Mouse (Mus musculus) myocyte (in vitro differentiated cells): Measurements from ENCODE around the gene Nup54. TPM values are rescaled to one million over a fixed set of nuclear protein-coding genes. Genes with fewer than 3 reads are reported as not detected.
A peak's percentile ranks its signal among the peaks of the same experiment; 100 is the strongest.

Source experiments
- H3K27me3 ChIP-seq: one replicate; pipeline ENCODE4 v1.6.1; 2011; ENCODE audit not compliant: control insufficient read depth, insufficient read depth, insufficient read length
- H3K36me3 ChIP-seq: one replicate; pipeline ENCODE4 v1.6.1; 2011; ENCODE audit not compliant: control insufficient read depth, insufficient read depth
- H3K4me2 ChIP-seq: one replicate; pipeline ENCODE4 v1.6.1; 2011; ENCODE audit warnings: low read depth, control low read depth
- H3K4me3 ChIP-seq: one replicate; pipeline ENCODE4 v1.5.1; 2011; ENCODE audit warnings: mild to moderate bottlenecking, control low read depth, moderate library complexity
- H3K79me2 ChIP-seq: one replicate; pipeline ENCODE4 v1.6.1; 2011; ENCODE audit not compliant: control insufficient read depth, insufficient read depth
- H3ac ChIP-seq: one replicate; pipeline ENCODE4 v1.6.1; 2011; ENCODE audit not compliant: control insufficient read depth, insufficient read length
- CEBPB ChIP-seq: IDR thresholded peaks from 2 replicates; pipeline ENCODE4 v1.6.1; 2011; ENCODE audit warnings: mild to moderate bottlenecking, moderate library complexity; ENCODE audit not compliant: poor library complexity, insufficient read depth, severe bottlenecking
- E2F4 ChIP-seq: IDR thresholded peaks from one replicate; pipeline ENCODE4 v1.6.1; 2011; ENCODE audit warnings: mild to moderate bottlenecking, control low read depth, moderate library complexity; ENCODE audit not compliant: insufficient read depth
- MAX ChIP-seq: IDR thresholded peaks from one replicate; pipeline ENCODE4 v1.6.1; 2011; ENCODE audit warnings: low read depth, mild to moderate bottlenecking, control low read depth
- MYOD1 ChIP-seq, 3 experiments: IDR thresholded peaks; one replicate each; pipeline ENCODE4 v1.6.1; 2011; ENCODE audit warnings: control low read depth in 2 of 3, low read depth in 2 of 3, mild to moderate bottlenecking in 2 of 3, moderate library complexity in 1 of 3; ENCODE audit not compliant: insufficient read length in 2 of 3, control insufficient read depth in 1 of 3
- MYOG ChIP-seq, 3 experiments: IDR thresholded peaks; one replicate each; pipeline ENCODE4 v1.6.1; 2011; ENCODE audit warnings: control low read depth in 2 of 3, low read depth in 2 of 3, mild to moderate bottlenecking in 2 of 3; ENCODE audit not compliant: insufficient read length in 2 of 3, control insufficient read depth in 1 of 3, insufficient read depth in 1 of 3
- POLR2A ChIP-seq: IDR thresholded peaks from one replicate; pipeline ENCODE4 v1.6.1; 2011; ENCODE audit warnings: low read depth, mild to moderate bottlenecking, control low read depth, moderate library complexity; ENCODE audit not compliant: insufficient read length
- POLR2AphosphoS2 ChIP-seq: IDR thresholded peaks from one replicate; pipeline ENCODE4 v1.6.1; 2011; ENCODE audit warnings: low read depth, control low read depth; ENCODE audit not compliant: insufficient read length
- REST ChIP-seq: IDR thresholded peaks from one replicate; pipeline ENCODE4 v1.6.1; 2011; ENCODE audit warnings: mild to moderate bottlenecking, control low read depth, moderate library complexity; ENCODE audit not compliant: insufficient read depth, insufficient read length
- SRF ChIP-seq: IDR thresholded peaks from one replicate; pipeline ENCODE4 v1.6.1; 2011; ENCODE audit warnings: low read depth; ENCODE audit not compliant: control insufficient read depth, insufficient read length
- TCF12 ChIP-seq: IDR thresholded peaks from one replicate; pipeline ENCODE4 v1.6.1; 2011; ENCODE audit warnings: mild to moderate bottlenecking, control low read depth; ENCODE audit not compliant: poor library complexity, insufficient read depth, severe bottlenecking
- TCF3 ChIP-seq: IDR thresholded peaks from one replicate; pipeline ENCODE4 v1.6.1; 2011; ENCODE audit warnings: low read depth, control low read depth; ENCODE audit not compliant: insufficient read length
- USF1 ChIP-seq: IDR thresholded peaks from one replicate; pipeline ENCODE4 v1.6.1; 2011; ENCODE audit warnings: low read depth, mild to moderate bottlenecking, control low read depth, moderate library complexity
- polyA plus RNA-seq: library from polyadenylated mRNA; unstranded; fragments of >200 nt; fragmentation: generic; extraction: Trizol; gene quantifications from one replicate; pipeline ENCODE4 v1.2.1, GENCODE M21; 2012; ENCODE audit warnings: missing spikeins

The Nup54 gene
- polyA plus RNA-seq, 1 experiment: 11.0 TPM

DNA sequence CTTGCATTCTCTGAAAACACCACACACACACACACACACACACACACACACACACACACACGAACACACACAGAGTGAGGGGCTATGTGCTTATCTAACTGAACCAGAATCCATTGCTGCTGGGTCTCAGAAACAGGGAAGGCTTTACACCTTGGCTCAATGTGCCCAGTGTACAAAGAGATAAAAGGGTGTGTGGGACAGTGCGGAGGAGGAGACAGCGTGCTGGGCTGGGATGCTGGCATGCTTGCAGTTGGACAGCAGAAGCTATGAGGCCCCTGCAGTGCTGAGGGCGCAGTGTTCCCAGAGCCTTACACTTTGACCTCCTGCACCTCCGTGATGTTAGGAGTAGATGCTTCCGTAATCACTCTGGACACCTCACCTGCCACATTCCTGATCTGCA, 38.5 kb downstream of the Nup54 start:
- Histone ChIP-seq H3ac (no peak overlapping the region), H3K79me2 (no peaks in the 10 kb centered on the region), H3K27me3 (no peaks in the 10 kb centered on the region), H3K36me3 (no peaks in the 10 kb centered on the region), H3K4me2 (no peak overlapping the region), H3K4me3 (no peak overlapping the region)
- TF ChIP-seq SRF: no peak
- no peak for TF ChIP-seq REST
- TF ChIP-seq MYOD1 (IDR thresholded peaks at IDR 0.05; ENCODE audit: control insufficient read depth in 1 of 3, insufficient read length in 2 of 3, low read depth in 2 of 3): no peak
- TF ChIP-seq MAX: no peak
- no peak for TF ChIP-seq POLR2A
- no peak for TF ChIP-seq TCF3
- no peak for TF ChIP-seq CEBPB
- no peak for TF ChIP-seq TCF12
- no peak for TF ChIP-seq POLR2AphosphoS2
- TF ChIP-seq MYOG (IDR thresholded peaks at IDR 0.05; ENCODE audit: control insufficient read depth in 1 of 3, insufficient read depth in 1 of 3, insufficient read length in 2 of 3, low read depth in 2 of 3): no peak
- TF ChIP-seq USF1: no peak
- no peak for TF ChIP-seq E2F4

DNA sequence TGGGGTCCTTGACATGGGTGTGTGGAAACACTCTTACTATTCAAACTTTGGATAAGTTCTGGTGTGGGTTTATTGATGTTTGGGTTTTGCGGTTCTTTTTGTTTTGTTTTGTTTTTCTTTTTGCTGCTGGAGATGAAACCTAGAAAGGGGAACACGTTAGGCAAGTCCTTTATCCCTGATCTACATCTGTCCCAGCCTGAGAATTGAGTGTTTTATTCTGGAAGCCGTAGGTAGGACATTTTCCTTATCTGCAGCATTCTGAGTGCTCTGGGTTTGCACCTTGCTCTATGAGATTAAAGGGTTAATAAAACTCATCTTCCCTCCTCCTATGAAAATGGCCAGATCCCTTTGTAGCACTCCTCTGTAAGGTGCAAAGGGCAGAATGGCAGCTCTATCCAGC, 39.3 kb downstream of the Nup54 start:
- no peak for TF ChIP-seq MYOD1 (IDR thresholded peaks at IDR 0.05; ENCODE audit: control insufficient read depth in 1 of 3, insufficient read length in 2 of 3, low read depth in 2 of 3)
- no peak for TF ChIP-seq TCF12
- no peak for TF ChIP-seq REST
- TF ChIP-seq MYOG (IDR thresholded peaks at IDR 0.05; ENCODE audit: control insufficient read depth in 1 of 3, insufficient read depth in 1 of 3, insufficient read length in 2 of 3, low read depth in 2 of 3): no peak
- no peak for TF ChIP-seq POLR2AphosphoS2
- TF ChIP-seq CEBPB: no peak
- no peak for TF ChIP-seq MAX
- TF ChIP-seq POLR2A: no peak
- TF ChIP-seq USF1: no peak
- no peak for TF ChIP-seq E2F4
- TF ChIP-seq SRF: no peak
- no peak for TF ChIP-seq TCF3
- no peaks in the 10 kb centered on the region for H3K27me3 ChIP-seq
- no peaks in the 10 kb centered on the region for H3K79me2 ChIP-seq
- no peak overlapping the region for H3ac ChIP-seq
- H3K4me2 ChIP-seq: no peak overlapping the region
- no peak overlapping the region for H3K4me3 ChIP-seq
- H3K36me3 ChIP-seq: no peaks in the 10 kb centered on the region

DNA sequence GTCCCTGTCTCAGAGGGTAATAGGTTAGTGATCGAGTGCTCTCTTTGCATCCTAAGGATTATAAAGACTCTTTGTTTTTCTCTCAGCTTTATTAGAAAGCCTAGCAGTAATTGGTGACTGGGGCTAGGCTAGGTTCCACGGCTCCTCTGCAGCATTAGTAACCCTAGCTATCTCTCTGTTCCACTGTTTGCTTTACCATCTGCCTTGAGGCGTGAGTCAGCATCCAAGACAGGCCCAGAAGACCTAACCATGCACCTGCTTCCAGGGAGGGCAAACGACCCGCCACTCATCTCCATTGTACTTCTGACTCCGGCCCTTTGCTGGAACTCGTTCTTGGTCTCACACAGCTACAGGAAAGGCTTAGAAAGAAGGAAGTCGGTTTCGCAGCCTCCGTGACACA, 41.2 kb downstream of the Nup54 start:
- Histone ChIP-seq H3ac (no peak overlapping the region), H3K4me2 (no peak overlapping the region), H3K79me2 (no peaks in the 10 kb centered on the region), H3K36me3 (no peaks in the 10 kb centered on the region), H3K4me3 (no peak overlapping the region), H3K27me3 (no peaks in the 10 kb centered on the region)
- TF ChIP-seq REST (no peak), TCF3 (no peak), USF1 (no peak), TCF12 (no peak), MAX (no peak)

DNA sequence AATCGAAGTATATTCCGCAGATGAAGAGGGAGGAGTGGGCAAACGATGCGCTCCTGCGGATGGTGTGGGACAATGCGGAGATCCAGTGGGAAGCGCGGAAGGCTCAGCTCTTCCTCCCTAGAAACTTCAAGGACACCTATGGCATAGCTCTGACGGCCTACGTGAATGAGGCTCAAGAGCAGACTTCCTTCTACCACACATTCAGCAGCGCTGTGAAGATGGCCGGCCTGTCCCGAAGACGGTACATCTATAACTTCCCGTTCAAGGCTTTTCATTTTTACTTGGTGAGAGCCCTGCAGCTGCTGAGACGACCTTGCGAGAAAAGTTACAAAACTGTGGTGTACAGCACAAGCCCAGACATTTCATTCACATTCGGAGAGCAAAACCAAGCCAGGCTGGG, 42.5 kb downstream of the Nup54 start:
- no peaks in the 10 kb centered on the region for H3K36me3 ChIP-seq
- no peak overlapping the region for H3ac ChIP-seq
- H3K4me2 ChIP-seq: no peak overlapping the region
- H3K27me3 ChIP-seq: no peaks in the 10 kb centered on the region
- TF ChIP-seq POLR2A (no peak), USF1 (no peak), POLR2AphosphoS2 (no peak), REST (no peak), TCF12 (no peak), SRF (no peak), TCF3 (no peak), MYOG (IDR thresholded peaks at IDR 0.05; ENCODE audit: control insufficient read depth in 1 of 3, insufficient read depth in 1 of 3, insufficient read length in 2 of 3, low read depth in 2 of 3) (no peak), CEBPB (no peak), E2F4 (no peak), MYOD1 (IDR thresholded peaks at IDR 0.05; ENCODE audit: control insufficient read depth in 1 of 3, insufficient read length in 2 of 3, low read depth in 2 of 3) (no peak), MAX (no peak)
- no peak overlapping the region for H3K4me3 ChIP-seq
- no peaks in the 10 kb centered on the region for H3K79me2 ChIP-seq

DNA sequence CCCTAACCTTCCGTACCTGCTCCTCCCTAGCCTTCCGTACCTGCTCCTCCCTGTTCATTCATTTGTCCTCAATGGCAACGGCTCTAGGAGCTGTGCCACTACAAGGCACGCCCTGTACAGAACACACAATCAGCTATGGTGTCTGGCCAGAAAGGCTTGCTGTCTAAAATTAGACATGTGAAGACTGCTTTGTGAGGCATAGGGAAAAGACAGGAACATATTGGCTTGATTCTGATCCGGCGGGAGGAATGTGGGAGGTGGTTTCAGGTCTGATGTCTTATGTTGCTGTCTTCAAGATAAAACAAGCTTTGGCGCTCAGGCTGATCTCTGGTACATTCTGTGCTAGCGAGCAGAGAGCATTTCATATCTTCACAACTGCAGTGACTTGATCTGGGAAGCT, 44.4 kb downstream of the Nup54 start:
- H3K27me3 ChIP-seq: no peaks in the 10 kb centered on the region
- no peaks in the 10 kb centered on the region for H3K79me2 ChIP-seq
- H3ac ChIP-seq: no peak overlapping the region
- H3K36me3 ChIP-seq: no peaks in the 10 kb centered on the region
- no peak overlapping the region for H3K4me3 ChIP-seq
- H3K4me2 ChIP-seq: peak overlapping the region; percentile 53
- TF ChIP-seq POLR2A (no peak), MYOG (IDR thresholded peaks at IDR 0.05; ENCODE audit: control insufficient read depth in 1 of 3, insufficient read depth in 1 of 3, insufficient read length in 2 of 3, low read depth in 2 of 3) (no peak), TCF3 (no peak), CEBPB (no peak), E2F4 (no peak), SRF (no peak), TCF12 (no peak), USF1 (no peak), MYOD1 (IDR thresholded peaks at IDR 0.05; ENCODE audit: control insufficient read depth in 1 of 3, insufficient read length in 2 of 3, low read depth in 2 of 3) (no peak), MAX (no peak), REST (no peak), POLR2AphosphoS2 (no peak)
